Mouse (Mus musculus): Measurements from ENCODE around the gene Prpf3.
"Not testable (repeated sequence)": the region's sequence is repeated elsewhere in the genome, so short reads cannot be mapped to it uniquely, and the experiment has no call there.

Prpf3 gene

DNA sequence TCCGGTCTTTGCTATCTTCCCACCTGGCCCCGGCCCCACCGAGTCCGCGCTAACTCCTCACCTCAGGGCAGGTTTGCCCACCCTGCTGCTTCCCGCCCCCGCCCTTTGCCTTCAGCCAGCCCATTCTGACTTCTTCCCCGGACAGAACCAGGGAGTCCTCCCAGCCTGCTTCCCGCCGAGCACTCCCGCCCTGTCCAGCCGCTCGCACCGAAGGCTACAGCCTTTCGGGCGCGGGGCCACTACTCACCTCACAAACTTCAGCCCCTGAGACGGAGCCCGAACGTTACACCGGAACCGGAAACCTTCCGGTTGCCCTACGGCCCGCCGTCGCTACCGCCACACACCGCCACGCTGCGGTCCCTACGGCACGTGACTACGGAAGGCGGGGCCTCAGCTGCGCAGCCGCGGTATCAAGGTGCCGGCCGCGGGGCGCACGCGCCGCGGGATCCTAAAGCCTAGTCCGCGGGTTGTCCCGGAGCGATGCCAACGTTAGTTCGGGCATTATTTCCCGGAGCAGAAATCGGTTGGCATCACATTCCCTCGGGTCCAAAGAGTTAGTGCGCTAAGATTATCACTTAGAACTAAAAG lies at the start of gene Prpf3:
TSS of gene Prpf3 (minus strand) at position 384 of the 588 bp plus-strand sequence.
- ATAC-seq (ENCODE audit: insufficient number of reproducible peaks, low FRiP score, low TSS enrichment): peak; percentile 94

DNA sequence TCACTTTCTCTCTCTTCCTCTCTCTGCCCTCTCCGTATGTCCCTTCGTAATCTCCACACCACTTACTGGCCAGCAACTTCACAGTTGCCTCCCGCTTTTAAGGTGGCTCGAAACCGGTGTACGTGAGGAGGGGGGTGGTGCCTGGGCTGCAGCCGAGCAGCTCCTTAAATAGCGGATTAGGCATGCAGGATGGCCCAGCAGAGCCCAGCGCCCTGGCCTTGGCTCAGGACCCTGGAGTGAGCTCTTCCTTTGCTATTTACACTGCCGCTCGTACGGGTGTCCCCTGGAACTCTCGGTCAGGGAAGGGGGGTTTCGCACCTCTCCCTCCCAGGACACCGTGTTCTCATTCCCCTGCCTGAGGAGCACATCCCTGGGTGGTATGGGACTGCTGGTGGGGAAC lies 48.9 kb upstream of the Prpf3 start, which contains the start of gene Car14:
TSS of gene Car14 (minus strand) at position 124 of the 400 bp plus-strand sequence.
- ATAC-seq (ENCODE audit: insufficient number of reproducible peaks, low FRiP score, low TSS enrichment): no peak

GRCm38 (mm10) chr3:95903753-95904502 lies 48.2 kb upstream of the Prpf3 start:
- ATAC-seq (ENCODE audit: insufficient number of reproducible peaks, low FRiP score, low TSS enrichment): no peak

DNA sequence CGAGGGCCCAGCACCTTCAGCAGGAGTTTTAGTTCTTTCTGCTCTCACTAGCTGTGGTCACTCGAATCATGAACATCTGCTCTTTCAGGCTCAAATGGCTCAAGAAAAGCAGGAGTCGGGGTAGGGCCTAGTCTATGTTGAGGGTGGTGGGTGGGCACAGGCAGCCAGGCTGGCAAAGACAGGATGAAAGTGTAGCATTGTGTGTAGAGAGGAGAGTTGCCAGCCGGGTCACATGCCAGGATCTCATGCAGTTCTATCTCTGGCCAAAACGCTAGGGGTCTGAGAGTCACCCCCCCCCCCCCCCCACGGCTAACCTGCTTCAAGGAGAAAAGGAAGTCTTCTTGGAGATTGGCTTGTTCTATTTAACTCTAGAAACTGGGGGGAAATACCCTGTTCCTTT lies 47.0 kb upstream of the Prpf3 start:
- no peak for ATAC-seq (ENCODE audit: insufficient number of reproducible peaks, low FRiP score, low TSS enrichment)

DNA sequence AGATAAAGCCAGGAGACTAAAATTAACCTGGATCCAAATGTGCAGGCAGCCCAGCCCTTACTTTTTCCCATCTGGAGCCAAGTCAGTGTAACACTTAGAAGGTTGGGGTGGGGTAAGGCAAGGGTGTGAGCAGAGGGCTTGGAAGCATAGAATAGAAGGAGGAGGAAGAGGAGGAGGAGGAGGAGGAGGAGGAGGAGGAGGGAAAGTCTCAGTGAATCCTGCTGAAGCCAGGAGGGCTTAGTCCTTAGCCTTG lies 46.6 kb upstream of the Prpf3 start:
- ATAC-seq (ENCODE audit: insufficient number of reproducible peaks, low FRiP score, low TSS enrichment): no peak

- ATAC-seq (ENCODE audit: insufficient number of reproducible peaks, low FRiP score, low TSS enrichment): no peak
Observed at GRCm38 (mm10) chr3:95901616-95902372, 46.1 kb upstream of the Prpf3 start.

- no peak for ATAC-seq (ENCODE audit: insufficient number of reproducible peaks, low FRiP score, low TSS enrichment)
Observed at GRCm38 (mm10) chr3:95899800-95900524, 44.3 kb upstream of the Prpf3 start.

GRCm38 (mm10) chr3:95895501-95895900 lies 39.8 kb upstream of the Prpf3 start:
- not testable (repeated sequence) for ATAC-seq (ENCODE audit: insufficient number of reproducible peaks, low FRiP score, low TSS enrichment)

GRCm38 (mm10) chr3:95894317-95895160 lies 38.9 kb upstream of the Prpf3 start:
- no peak for ATAC-seq (ENCODE audit: insufficient number of reproducible peaks, low FRiP score, low TSS enrichment)

GRCm38 (mm10) chr3:95893606-95894316 lies 38.1 kb upstream of the Prpf3 start, which contains the start of gene Aph1a:
Aph1a (plus strand) TSS chr3:95893969.
- ATAC-seq (ENCODE audit: insufficient number of reproducible peaks, low FRiP score, low TSS enrichment): peak; percentile 98

DNA sequence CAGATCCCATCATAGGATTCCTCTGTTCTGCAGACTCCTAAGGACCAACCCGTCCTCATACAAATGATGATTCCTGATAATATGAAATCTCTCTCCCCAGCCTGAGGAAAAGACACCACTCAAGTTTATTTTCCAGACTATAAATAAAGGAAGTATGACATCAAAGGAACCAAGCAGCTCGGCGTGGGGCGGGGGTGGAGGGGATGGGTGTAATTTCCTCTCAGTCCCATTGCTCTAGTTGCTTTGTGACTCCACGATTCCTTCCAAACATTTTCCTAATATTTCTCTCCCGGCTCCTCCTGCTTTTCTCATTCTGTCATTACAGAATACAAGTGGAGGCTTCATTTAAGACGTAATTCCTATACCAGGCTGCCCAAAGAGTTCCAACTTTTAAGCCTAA lies 37.4 kb upstream of the Prpf3 start:
- no peak for ATAC-seq (ENCODE audit: insufficient number of reproducible peaks, low FRiP score, low TSS enrichment)

- ATAC-seq (ENCODE audit: insufficient number of reproducible peaks, low FRiP score, low TSS enrichment): no peak
Observed at GRCm38 (mm10) chr3:95892066-95893052, 36.7 kb upstream of the Prpf3 start.

DNA sequence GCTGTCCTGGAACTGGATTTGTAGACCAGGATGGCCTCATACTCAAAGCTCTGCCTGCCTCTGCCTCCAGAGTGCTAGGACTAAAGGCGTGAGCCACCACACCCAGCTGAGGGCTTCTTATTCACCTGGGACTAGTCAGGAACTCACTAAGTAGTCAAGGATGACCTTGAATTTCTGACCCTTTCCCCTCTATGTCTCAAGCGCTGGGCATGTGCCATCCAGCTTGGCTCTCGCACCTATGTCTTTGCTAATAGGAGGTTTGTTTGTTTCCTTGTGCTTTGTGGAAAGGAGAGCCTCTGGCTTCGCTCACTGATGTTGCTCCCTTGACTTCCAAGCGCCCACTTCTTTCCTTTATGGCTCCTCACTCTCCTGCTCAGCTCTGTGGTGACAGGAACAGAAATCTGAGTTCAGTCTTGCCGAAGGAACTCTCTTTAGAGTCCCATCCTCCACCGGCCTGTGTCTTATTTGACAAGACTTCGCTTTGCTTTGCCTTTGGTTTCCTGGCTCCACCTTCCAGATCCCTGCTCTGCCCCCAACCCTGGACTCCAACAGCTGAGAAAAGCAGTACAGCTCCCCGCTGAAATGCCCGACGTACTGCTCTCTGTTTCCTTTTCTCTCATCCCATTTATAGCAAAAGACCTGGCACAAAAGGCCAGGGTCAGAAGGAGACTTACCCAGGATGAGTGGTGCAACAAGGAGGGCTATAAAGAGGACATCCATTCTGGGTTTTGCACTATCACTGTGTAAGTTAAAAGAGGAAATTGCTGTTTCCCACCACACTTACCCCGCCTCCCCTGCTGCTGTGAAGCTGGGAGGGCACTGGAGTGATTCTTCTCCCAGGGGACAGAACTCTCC lies 35.8 kb upstream of the Prpf3 start, which contains the start of gene BC028528:
TSS of gene BC028528 (minus strand) at position 795 of the 855 bp plus-strand sequence.
- ATAC-seq (ENCODE audit: insufficient number of reproducible peaks, low FRiP score, low TSS enrichment): no peak

GRCm38 (mm10) chr3:95889664-95890063 lies 34.0 kb upstream of the Prpf3 start:
- no peak for ATAC-seq (ENCODE audit: insufficient number of reproducible peaks, low FRiP score, low TSS enrichment)

- ATAC-seq (ENCODE audit: insufficient number of reproducible peaks, low FRiP score, low TSS enrichment): no peak
Observed at GRCm38 (mm10) chr3:95887596-95887995, 31.9 kb upstream of the Prpf3 start.

GRCm38 (mm10) chr3:95884400-95884799 lies 28.7 kb upstream of the Prpf3 start:
- ATAC-seq (ENCODE audit: insufficient number of reproducible peaks, low FRiP score, low TSS enrichment): no peak

- ATAC-seq (ENCODE audit: insufficient number of reproducible peaks, low FRiP score, low TSS enrichment): no peak; the same call in 1 of the 2 replicates
Observed at GRCm38 (mm10) chr3:95882816-95883425, 27.2 kb upstream of the Prpf3 start.
